Mouse (Mus musculus): ENCODE measurements around the gene Jdp2. TPM values are rescaled to one million over a fixed set of nuclear protein-coding genes. Genes with fewer than 3 reads are reported as not detected.
"Not testable (repeated sequence)": the region's sequence is repeated elsewhere in the genome, so short reads cannot be mapped to it uniquely, and the experiment has no call there.

Gene Jdp2
- total and polyA plus RNA-seq, 2 experiments from 2014 or later: 0.89 to 15.4 TPM

DNA sequence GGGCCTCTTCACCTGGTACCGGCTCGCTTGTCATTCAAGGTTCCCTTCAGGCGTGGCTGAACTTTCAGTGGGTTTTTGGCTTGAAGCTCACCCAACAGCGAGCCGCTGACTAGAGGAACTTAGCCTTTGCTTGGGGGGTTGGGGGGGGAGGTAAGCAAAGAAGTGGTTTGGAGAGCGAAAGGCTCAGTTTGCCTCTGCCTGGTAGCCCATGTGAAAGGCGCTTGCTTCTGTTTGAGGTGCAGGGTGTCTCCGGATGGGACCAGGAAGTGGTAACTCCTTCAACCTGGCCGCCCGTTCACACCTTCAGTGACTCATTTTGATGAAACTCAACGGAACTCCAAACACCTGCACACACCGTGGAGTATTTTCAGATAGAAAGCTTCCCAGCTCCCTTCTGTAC, 62.0 kb downstream of the Jdp2 start:
- no peak for DNase-seq (ENCODE audit: low spot score)
- no peak for ATAC-seq
- TF ChIP-seq CTCF (IDR thresholded peaks at IDR 0.05; ENCODE audit: low read depth): no peak

DNA sequence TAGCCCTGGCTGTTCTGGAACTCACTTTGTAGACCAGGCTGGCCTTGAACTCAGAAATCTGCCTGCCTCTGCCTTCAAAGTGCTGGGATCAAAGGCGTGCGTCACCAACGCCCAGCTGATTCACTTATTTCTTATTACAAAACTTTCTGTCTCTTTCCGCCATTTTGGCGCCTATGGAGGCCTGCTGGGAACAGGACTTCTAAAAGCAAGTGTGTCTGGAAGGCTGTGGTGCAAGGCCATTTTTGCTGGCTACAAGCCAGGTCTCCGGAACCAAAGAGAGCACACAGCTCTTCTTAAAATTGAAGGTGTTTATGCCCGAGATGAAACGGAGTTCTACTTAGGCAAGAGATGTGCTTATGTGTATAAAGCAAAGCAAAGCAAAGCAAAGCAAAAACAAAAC, 63.4 kb downstream of the Jdp2 start:
- WGBS: 84% methylated on average over 8 of the region's 8 CpGs
- DNase-seq (ENCODE audit: low spot score): not testable (repeated sequence)

More for the DNA sequence above, 62.0 kb downstream of the Jdp2 start:
- no peaks in the 10 kb centered on the region for H3K27me3 ChIP-seq (ENCODE audit: insufficient read depth, low read length)
- H3K9ac ChIP-seq (replicated peaks; ENCODE audit: low read length): no peak overlapping the region
- no peak overlapping the region for H3K27ac ChIP-seq
- no peak overlapping the region for H3K4me2 ChIP-seq (ENCODE audit: low read depth, low read length)
- no peaks in the 10 kb centered on the region for H3K4me1 ChIP-seq (ENCODE audit: insufficient read depth, low read length)
- no peaks in the 10 kb centered on the region for H3K36me3 ChIP-seq (ENCODE audit: insufficient read depth, low read length)
- 96% methylated on average over 12 of the region's 12 CpGs for WGBS
- no peaks in the 10 kb centered on the region for H3K9me3 ChIP-seq (ENCODE audit: low read length)
- H3K4me3 ChIP-seq (ENCODE audit: low read length): no peak overlapping the region

DNA sequence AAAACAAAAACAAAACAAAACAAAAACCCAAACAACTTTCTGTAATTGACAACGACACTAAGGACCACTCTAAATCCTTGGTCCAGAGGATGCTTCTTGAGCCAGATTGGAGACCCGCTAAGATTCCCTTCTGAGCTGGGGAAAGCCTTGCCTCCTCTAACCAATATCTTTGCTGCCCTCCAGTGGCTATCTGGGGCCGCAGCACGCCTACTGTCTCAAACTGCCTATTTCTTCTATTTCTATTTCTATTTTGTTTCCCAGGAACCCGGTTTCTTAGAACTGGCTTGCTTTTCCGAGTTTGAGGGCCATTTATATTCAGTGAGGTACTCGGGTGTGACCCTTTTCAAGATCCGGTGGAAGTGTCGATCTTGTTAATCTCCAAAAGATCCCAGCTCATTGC, 64.1 kb downstream of the Jdp2 start:
- DNase-seq (ENCODE audit: low spot score): peak; percentile 92
- no peaks in the 10 kb centered on the region for H3K9me3 ChIP-seq (ENCODE audit: low read length)
- TF ChIP-seq CTCF (IDR thresholded peaks at IDR 0.05; ENCODE audit: low read depth): peak; percentile 91
- H3K27me3 ChIP-seq (ENCODE audit: insufficient read depth, low read length): no peaks in the 10 kb centered on the region
- ATAC-seq: peak; percentile 74
- H3K4me3 ChIP-seq (ENCODE audit: low read length): no peak overlapping the region
- no peaks in the 10 kb centered on the region for H3K4me1 ChIP-seq (ENCODE audit: insufficient read depth, low read length)
- WGBS: 12% methylated on average over 9 of the region's 9 CpGs
- no peak overlapping the region for H3K9ac ChIP-seq (replicated peaks; ENCODE audit: low read length)
- no peaks in the 10 kb centered on the region for H3K36me3 ChIP-seq (ENCODE audit: insufficient read depth, low read length)
- no peak overlapping the region for H3K27ac ChIP-seq
- H3K4me2 ChIP-seq (ENCODE audit: low read depth, low read length): 0 out of 2 replicates have a peak overlapping the region, but pooled peaks have one; percentile 25

More for the DNA sequence above, 63.4 kb downstream of the Jdp2 start:
- H3K36me3 ChIP-seq (ENCODE audit: insufficient read depth, low read length); H3K4me2 ChIP-seq (ENCODE audit: low read depth, low read length); H3K4me3 ChIP-seq (ENCODE audit: low read length); H3K27ac ChIP-seq; H3K27me3 ChIP-seq (ENCODE audit: insufficient read depth, low read length); ATAC-seq; H3K9ac ChIP-seq (replicated peaks; ENCODE audit: low read length); H3K9me3 ChIP-seq (ENCODE audit: low read length); H3K4me1 ChIP-seq (ENCODE audit: insufficient read depth, low read length): not testable (repeated sequence)

DNA sequence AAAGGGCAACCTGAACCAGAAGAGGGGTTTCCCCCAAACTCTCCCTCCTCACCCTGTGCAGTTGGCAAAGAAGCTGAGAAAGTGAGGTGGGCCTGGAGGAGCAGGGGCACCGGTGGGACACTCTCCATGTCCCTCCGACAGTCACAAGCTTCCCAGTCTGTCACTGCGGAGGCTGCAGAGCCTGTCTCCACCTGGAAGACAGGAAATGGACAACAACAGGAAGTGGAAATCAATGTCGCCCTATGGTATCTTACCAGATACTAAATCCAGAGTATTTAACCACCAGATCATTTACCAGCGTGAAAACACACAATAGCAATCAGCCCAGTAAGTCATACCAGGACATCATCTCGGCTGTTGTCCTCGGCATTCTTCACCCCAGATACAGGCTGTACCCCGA, 67.3 kb downstream of the Jdp2 start:
- no peak for ATAC-seq
- Histone ChIP-seq H3K9ac (replicated peaks; ENCODE audit: low read length) (no peak overlapping the region), H3K27ac (no peak overlapping the region), H3K9me3 (ENCODE audit: low read length) (no peaks in the 10 kb centered on the region), H3K4me1 (ENCODE audit: insufficient read depth, low read length) (no peaks in the 10 kb centered on the region), H3K27me3 (ENCODE audit: insufficient read depth, low read length) (no peaks in the 10 kb centered on the region), H3K4me2 (ENCODE audit: low read depth, low read length) (no peak overlapping the region), H3K36me3 (ENCODE audit: insufficient read depth, low read length) (no peaks in the 10 kb centered on the region), H3K4me3 (ENCODE audit: low read length) (no peak overlapping the region)
- TF ChIP-seq CTCF (IDR thresholded peaks at IDR 0.05; ENCODE audit: low read depth): no peak
- WGBS: 84% methylated on average over 8 of the region's 8 CpGs
- no peak for DNase-seq (ENCODE audit: low spot score)

DNA sequence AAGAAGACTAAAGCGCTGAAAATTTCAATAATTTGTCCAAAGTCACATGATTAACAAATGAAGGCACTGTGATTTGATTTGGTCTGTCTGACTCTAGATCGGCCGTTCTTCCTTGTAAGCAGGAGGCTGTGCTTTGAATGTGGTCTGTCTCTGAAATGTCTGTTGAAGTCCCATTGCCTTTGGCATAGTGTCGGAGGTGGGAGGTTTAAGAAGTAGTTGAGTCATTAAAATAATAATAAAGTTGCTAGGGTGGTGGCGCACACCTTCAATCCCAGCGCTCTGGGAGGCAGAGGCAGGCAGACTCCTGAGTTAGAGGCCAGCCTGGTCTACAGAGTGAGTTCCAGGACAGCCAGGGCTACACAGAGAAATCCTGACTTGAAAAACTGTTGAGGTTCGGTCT, 68.2 kb downstream of the Jdp2 start:
- no peaks in the 10 kb centered on the region for H3K4me1 ChIP-seq (ENCODE audit: insufficient read depth, low read length)
- no peaks in the 10 kb centered on the region for H3K9me3 ChIP-seq (ENCODE audit: low read length)
- H3K9ac ChIP-seq (replicated peaks; ENCODE audit: low read length): no peak overlapping the region
- no peak overlapping the region for H3K4me2 ChIP-seq (ENCODE audit: low read depth, low read length)
- H3K27me3 ChIP-seq (ENCODE audit: insufficient read depth, low read length): no peaks in the 10 kb centered on the region
- no peak for ATAC-seq
- no peak overlapping the region for H3K4me3 ChIP-seq (ENCODE audit: low read length)
- TF ChIP-seq CTCF (IDR thresholded peaks at IDR 0.05; ENCODE audit: low read depth): no peak
- DNase-seq (ENCODE audit: low spot score): no peak
- 93% methylated on average over 7 of the region's 7 CpGs for WGBS
- H3K36me3 ChIP-seq (ENCODE audit: insufficient read depth, low read length): no peaks in the 10 kb centered on the region
- no peak overlapping the region for H3K27ac ChIP-seq

DNA sequence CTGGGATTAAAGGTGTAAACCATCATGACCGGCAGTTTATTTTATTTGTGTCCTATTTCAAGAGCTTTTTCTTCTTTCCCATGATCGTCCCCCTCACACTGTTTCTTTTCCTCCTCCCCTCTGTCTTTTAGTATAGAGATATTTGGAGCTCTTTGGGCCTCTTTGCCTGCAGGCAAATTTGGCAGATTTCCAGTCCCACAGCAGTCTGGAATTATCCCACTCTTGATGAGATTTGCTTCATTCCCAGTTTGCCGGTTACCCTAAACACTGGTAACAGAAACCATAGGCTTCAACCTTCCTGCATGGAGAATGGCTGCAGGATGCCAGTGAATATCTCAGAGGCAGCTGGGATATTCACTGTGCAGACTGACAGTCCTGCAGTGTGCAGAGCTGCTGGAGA, 69.9 kb downstream of the Jdp2 start:
- Histone ChIP-seq H3K4me2 (ENCODE audit: low read depth, low read length) (no peak overlapping the region), H3K36me3 (ENCODE audit: insufficient read depth, low read length) (no peaks in the 10 kb centered on the region), H3K27me3 (ENCODE audit: insufficient read depth, low read length) (no peaks in the 10 kb centered on the region), H3K4me1 (ENCODE audit: insufficient read depth, low read length) (no peaks in the 10 kb centered on the region), H3K9me3 (ENCODE audit: low read length) (no peaks in the 10 kb centered on the region), H3K9ac (replicated peaks; ENCODE audit: low read length) (no peak overlapping the region), H3K4me3 (ENCODE audit: low read length) (no peak overlapping the region), H3K27ac (no peak overlapping the region)
- no peak for TF ChIP-seq CTCF (IDR thresholded peaks at IDR 0.05; ENCODE audit: low read depth)
- 37% methylated on average over 3 of the region's 3 CpGs for WGBS
- ATAC-seq (0 out of 2 replicates have a peak, but pooled peaks have one; percentile 27), DNase-seq (ENCODE audit: low spot score) (peak; percentile 43)

DNA sequence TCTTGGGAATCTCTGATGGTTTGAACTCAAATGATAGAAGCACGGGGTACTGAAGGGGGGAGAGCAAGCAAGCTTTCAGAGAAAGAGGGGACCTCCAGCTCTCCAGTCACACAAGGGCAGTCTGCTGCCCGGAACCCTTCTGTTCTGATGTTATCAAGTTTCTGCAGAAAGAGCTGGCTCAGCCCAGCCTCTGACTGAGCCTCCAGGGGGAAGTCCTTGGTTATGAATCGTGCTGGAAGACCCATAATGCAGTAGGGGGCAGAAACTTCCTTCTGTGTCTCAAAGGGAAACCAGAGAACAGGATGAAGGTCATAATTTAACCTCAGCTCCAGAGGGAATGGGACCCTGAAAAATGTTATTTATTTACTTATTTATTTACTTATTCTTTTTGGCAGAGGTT, 71.3 kb downstream of the Jdp2 start:
- no peaks in the 10 kb centered on the region for H3K9me3 ChIP-seq (ENCODE audit: low read length)
- WGBS: 71% methylated on average over 3 of the region's 3 CpGs
- H3K36me3 ChIP-seq (ENCODE audit: insufficient read depth, low read length): no peaks in the 10 kb centered on the region
- no peak for ATAC-seq
- H3K4me2 ChIP-seq (ENCODE audit: low read depth, low read length): no peak overlapping the region
- no peak overlapping the region for H3K4me3 ChIP-seq (ENCODE audit: low read length)
- DNase-seq (ENCODE audit: low spot score): no peak
- no peaks in the 10 kb centered on the region for H3K4me1 ChIP-seq (ENCODE audit: insufficient read depth, low read length)
- H3K27me3 ChIP-seq (ENCODE audit: insufficient read depth, low read length): no peaks in the 10 kb centered on the region
- H3K9ac ChIP-seq (replicated peaks; ENCODE audit: low read length): no peak overlapping the region
- TF ChIP-seq CTCF (IDR thresholded peaks at IDR 0.05; ENCODE audit: low read depth): no peak
- no peak overlapping the region for H3K27ac ChIP-seq

All from hindbrain, postnatal 0 days (tissue).